Mouse (Mus musculus) cerebellum, adult 2 months (tissue): ENCODE measurements around the gene Olfr177.

Source experiments
- CTCF ChIP-seq: fragments of 200-500 bp; IDR thresholded peaks from 2 replicates; pipeline ENCODE4 v1.5.1; 2011; ENCODE audit warnings: low read depth, mild to moderate bottlenecking, control low read depth, low read length, moderate library complexity, borderline replicate concordance; ENCODE audit not compliant: insufficient read depth
- POLR2A ChIP-seq: fragments of 200-500 bp; IDR thresholded peaks from 2 replicates; pipeline ENCODE4 v1.6.1; 2011; ENCODE audit warnings: low read length, control low read depth, borderline replicate concordance; ENCODE audit not compliant: insufficient read depth

- TF ChIP-seq CTCF (no peak), POLR2A (no peak)
Measured at GRCm38 (mm10) chr16:58861479-58861878, 13.1 kb downstream of the Olfr177 start.
